Mouse (Mus musculus) lung, embryonic 14.5 days (tissue): ENCODE measurements around the gene Zdhhc21. TPM values are rescaled to one million over a fixed set of nuclear protein-coding genes. Genes with fewer than 3 reads are reported as not detected.

ENCODE experiments used
- ATAC-seq: fragments of 200-750 bp; cut with Nextera tagmentation; 2 replicates; pipeline ENCODE4 v1.8.0; 2017; ENCODE audit warnings: mild to moderate bottlenecking, moderate TSS enrichment, moderate library complexity; ENCODE audit not compliant: insufficient read depth
- DNase-seq: peaks from one replicate; pipeline ENCODE4 v3.0.0-alpha.2; 2015
- H3K27ac ChIP-seq: fragments of 300-500 bp; sonication (generic); 2 replicates; pipeline ENCODE4 v1.5.1; 2014; ENCODE audit warnings: low read depth, mild to moderate bottlenecking, moderate library complexity
- H3K27me3 ChIP-seq: fragments of 300-500 bp; sonication (generic); 2 replicates; pipeline ENCODE4 v1.6.1; 2014; ENCODE audit warnings: low read length, control low read depth; ENCODE audit not compliant: insufficient read depth
- H3K36me3 ChIP-seq: fragments of 300-500 bp; sonication (generic); 2 replicates; pipeline ENCODE4 v1.6.1; 2014; ENCODE audit warnings: control low read depth; ENCODE audit not compliant: insufficient read depth
- H3K4me1 ChIP-seq: fragments of 300-500 bp; sonication (generic); 2 replicates; pipeline ENCODE4 v1.6.1; 2014; ENCODE audit warnings: antibody characterized with exemption, control low read depth; ENCODE audit not compliant: insufficient read depth
- H3K4me2 ChIP-seq: fragments of 300-500 bp; sonication (generic); 2 replicates; pipeline ENCODE4 v1.6.1; 2014; ENCODE audit warnings: mild to moderate bottlenecking
- H3K4me3 ChIP-seq: fragments of 300-500 bp; sonication (generic); 2 replicates; pipeline ENCODE4 v1.5.1; 2014; ENCODE audit warnings: low read depth, low read length
- H3K9ac ChIP-seq: fragments of 300-500 bp; sonication (generic); 2 replicates; pipeline ENCODE4 v1.6.1; 2014
- H3K9me3 ChIP-seq: fragments of 300-500 bp; sonication (generic); 2 replicates; pipeline ENCODE4 v1.6.1; 2016; ENCODE audit warnings: low read depth, low read length, control low read depth
- CTCF ChIP-seq: IDR thresholded peaks from 2 replicates; pipeline ENCODE4 v1.5.1; 2016; ENCODE audit warnings: antibody characterized with exemption, low read depth
- WGBS: fragments of 180-500 bp; shearing (Covaris S2); extraction: QIAGEN DNeasy Blood & Tissue Kit; methylation state at CpG from one replicate; pipeline ENCODE4 v1.1.7; 2014; 5-methylcytosine and 5-hydroxymethylcytosine counted together
- polyA plus RNA-seq: library from polyadenylated mRNA; unstranded; fragments of >200 nt; fragmentation: Nextera tagmentation; extraction: Ambion mirVana; gene quantifications from 2 replicates; pipeline ENCODE4 v1.2.1, GENCODE M21; 2014

Gene Zdhhc21
- polyA plus RNA-seq, 1 experiment from 2014 or later, result 17.5 TPM

GRCm38 (mm10) chr4:82765513-82766216 lies 94.1 kb downstream of the Zdhhc21 start:
- no peak for DNase-seq

GRCm38 (mm10) chr4:82763586-82763985 lies 96.2 kb downstream of the Zdhhc21 start:
- H3K4me1 ChIP-seq, result peaks cover 15% of the 10 kb centered on the region; the same call in 1 of the 2 replicates
- H3K4me3 ChIP-seq, result no peak overlapping the region
- no peak for ATAC-seq
- no peak for DNase-seq
- H3K9me3 ChIP-seq, result no peaks in the 10 kb centered on the region
- 33% methylated on average over 5 of the region's 5 CpGs for WGBS
- no peaks in the 10 kb centered on the region for H3K36me3 ChIP-seq
- TF ChIP-seq CTCF, result no peak
- no peaks in the 10 kb centered on the region for H3K27me3 ChIP-seq
- no peak overlapping the region for H3K9ac ChIP-seq
- no peak overlapping the region for H3K27ac ChIP-seq
- H3K4me2 ChIP-seq, result no peak overlapping the region

More at GRCm38 (mm10) chr4:82765513-82766216, 94.1 kb downstream of the Zdhhc21 start:
- ATAC-seq, result no peak
- Histone ChIP-seq H3K27ac (no peak overlapping the region), H3K27me3 (no peaks in the 10 kb centered on the region), H3K9ac (no peak overlapping the region), H3K36me3 (no peaks in the 10 kb centered on the region), H3K9me3 (no peaks in the 10 kb centered on the region), H3K4me1 (peaks cover 15% of the 10 kb centered on the region), H3K4me2 (no peak overlapping the region), H3K4me3 (no peak overlapping the region)
- TF ChIP-seq CTCF, result no peak
- 68% methylated on average over 11 of the region's 11 CpGs for WGBS

- no peaks in the 10 kb centered on the region for H3K27me3 ChIP-seq
- H3K36me3 ChIP-seq, result no peaks in the 10 kb centered on the region
- 5% methylated on average over 10 of the region's 10 CpGs for WGBS
- peak; percentile 65 for ATAC-seq
- DNase-seq, result peak; percentile 65
- H3K27ac ChIP-seq, result peak overlapping the region; percentile 65
- no peak for TF ChIP-seq CTCF
- H3K9me3 ChIP-seq, result no peaks in the 10 kb centered on the region
- H3K4me2 ChIP-seq, result peak overlapping the region; percentile 3; the same call in 1 of the 2 replicates
- no peak overlapping the region for H3K4me3 ChIP-seq
- peaks cover 15% of the 10 kb centered on the region; the same call in 1 of the 2 replicates for H3K4me1 ChIP-seq
- no peak overlapping the region for H3K9ac ChIP-seq
These were observed 97.2 kb downstream of the Zdhhc21 start for GRCm38 (mm10) chr4:82762430-82763119.

GRCm38 (mm10) chr4:82756295-82756626 lies 103.5 kb downstream of the Zdhhc21 start:
- no peak for TF ChIP-seq CTCF
- Histone ChIP-seq H3K9me3 (no peaks in the 10 kb centered on the region), H3K27me3 (no peaks in the 10 kb centered on the region), H3K27ac (peak overlapping the region; percentile 79), H3K4me3 (no peak overlapping the region), H3K4me2 (no peak overlapping the region), H3K36me3 (no peaks in the 10 kb centered on the region), H3K9ac (no peak overlapping the region), H3K4me1 (no peaks in the 10 kb centered on the region; the same call in 1 of the 2 replicates)
- DNase-seq (no peak), ATAC-seq (no peak; the same call in 1 of the 2 replicates)
- 22% methylated on average over 3 of the region's 3 CpGs for WGBS

GRCm38 (mm10) chr4:82755616-82756294 lies 104.0 kb downstream of the Zdhhc21 start:
- Histone ChIP-seq H3K9me3 (no peaks in the 10 kb centered on the region), H3K36me3 (no peaks in the 10 kb centered on the region), H3K27me3 (no peaks in the 10 kb centered on the region), H3K4me1 (no peaks in the 10 kb centered on the region; the same call in 1 of the 2 replicates), H3K9ac (no peak overlapping the region), H3K4me3 (no peak overlapping the region), H3K27ac (peak overlapping the region; percentile 79), H3K4me2 (no peak overlapping the region)
- DNase-seq (no peak), ATAC-seq (peak; percentile 80)
- no peak for TF ChIP-seq CTCF
- WGBS, result 46% methylated on average over 3 of the region's 3 CpGs

Other genes starting within 250 kb of the Zdhhc21 start
- gene Nfib, start 154.2 kb downstream of the Zdhhc21 start, polyA plus RNA-seq, result 148 and 149 TPM in 2 replicates
- 3.1 and 3.9 TPM in 2 replicates for gene Cer1, start 25.2 kb upstream of the Zdhhc21 start, polyA plus RNA-seq
- gene Frem1, start 192.4 kb upstream of the Zdhhc21 start, polyA plus RNA-seq, result 58.2 and 59.1 TPM in 2 replicates